ENCODE assay signal across 32 mouse cellular contexts in the genomic region with DNA sequence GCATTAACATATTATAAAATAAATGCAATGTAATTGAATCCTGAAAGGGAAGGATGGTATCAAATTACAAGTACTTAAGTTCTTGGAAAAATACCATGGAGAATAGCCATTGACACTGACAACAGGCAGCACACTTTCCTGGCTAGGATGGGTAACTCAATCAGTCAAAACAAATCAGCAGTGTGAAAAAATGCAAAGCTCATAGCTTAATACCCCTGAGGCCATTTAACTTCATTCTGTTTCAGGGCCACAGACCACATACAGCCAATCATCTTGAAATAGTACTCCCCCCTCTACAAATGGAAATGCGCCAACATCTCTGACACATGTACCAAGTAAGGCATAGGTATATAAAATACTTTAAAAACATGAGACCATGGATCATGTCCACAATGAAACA. TPM values are rescaled to one million over a fixed set of nuclear protein-coding genes. Genes with fewer than 3 reads are reported as not detected.
DNase-seq lines count a peak whose midpoint lies in the region; ATAC-seq and TF ChIP-seq lines count a peak whose summit lies in the region.
"Had no signal": no experiment of that assay in that cellular context is flagged by ENCODE, and none has a peak within 500 bp of the region (broad histone marks: within the 10 kb centered on the region; RNA-seq: fewer than 3 reads in every experiment).

No protein-coding gene starts in this region.

- no peaks in the 10 kb centered on the region for H3K27me3 ChIP-seq in limb, embryonic 13.5 days
- H3K27me3 ChIP-seq in limb, embryonic 10.5 days (ENCODE audit: low read depth, poor library complexity, severe bottlenecking), result no peaks in the 10 kb centered on the region
- H3K27me3 ChIP-seq in CH12.LX (replicated peaks) (no peaks in the 10 kb centered on the region), myocyte (ENCODE audit: control insufficient read depth, insufficient read depth, insufficient read length) (no peaks in the 10 kb centered on the region)
- H3K27me3 ChIP-seq: heart, embryonic 13.5 days; hindbrain, embryonic 15.5 days; limb, embryonic 12.5 days; liver, embryonic 12.5 days had no signal

- TF ChIP-seq POLR2A in CH12.LX (IDR thresholded peaks at IDR 0.05; ENCODE audit: low read depth, low read length) (no peak), myocyte (IDR thresholded peaks at IDR 0.05; ENCODE audit: insufficient read length, low read depth) (no peak)

- TF ChIP-seq RAD21 in CH12.LX (IDR thresholded peaks at IDR 0.05; ENCODE audit: low read depth, low read length), result no peak

- peaks cover 36% of the 10 kb centered on the region for H3K36me3 ChIP-seq in limb, embryonic 13.5 days
- peaks cover 80% of the 10 kb centered on the region for H3K36me3 ChIP-seq in limb, embryonic 10.5 days
- H3K36me3 ChIP-seq in CH12.LX (replicated peaks in 1 of 2; ENCODE audit: control insufficient read depth in 1 of 2, insufficient read depth in 1 of 2, low read length in 1 of 2) (peaks cover 20 to 50% of the 10 kb centered on the region in 2 experiments), myocyte (ENCODE audit: control insufficient read depth, insufficient read depth) (peaks cover 40% of the 10 kb centered on the region)

- DNase-seq in heart, adult 11 months, result peak; percentile 59
- no peak for DNase-seq in heart, adult 8-10 months (ENCODE audit: low spot score)
- DNase-seq in limb, embryonic 10.5 days (ENCODE audit: low spot score), result no peak
- peak; percentile 26 for DNase-seq in CH12.LX (ENCODE audit: extremely low read depth)
- DNase-seq: adrenal gland, adult 2 months; cerebellum, adult 2 months; cerebellum, postnatal 14 days; gastrocnemius, postnatal 14 days; heart, postnatal 10 days; kidney, adult 2 months; kidney, postnatal 10 days; liver, postnatal 0 days; midbrain, embryonic 14.5 days; right cerebral cortex, postnatal 25 days; thymus, postnatal 14 days had no signal

- H3K9me3 ChIP-seq in limb, embryonic 13.5 days, result no peaks in the 10 kb centered on the region
- no peaks in the 10 kb centered on the region for H3K9me3 ChIP-seq in limb, embryonic 10.5 days (replicated peaks)
- no peaks in the 10 kb centered on the region for H3K9me3 ChIP-seq in CH12.LX (replicated peaks; ENCODE audit: low read length)
- H3K9me3 ChIP-seq: heart, embryonic 13.5 days; hindbrain, embryonic 10.5 days; hindbrain, embryonic 15.5 days; limb, embryonic 12.5 days; liver, embryonic 12.5 days had no signal

- H3K4me1 ChIP-seq in limb, embryonic 13.5 days, result peaks cover 47% of the 10 kb centered on the region
- H3K4me1 ChIP-seq in limb, embryonic 10.5 days, result peaks cover 39% of the 10 kb centered on the region
- peaks cover 0 to 42% of the 10 kb centered on the region in 2 experiments; a peak in 2 of 4 replicates for H3K4me1 ChIP-seq in CH12.LX (ENCODE audit: control insufficient read depth in 1 of 2, insufficient read depth in 2 of 2)

- TF ChIP-seq EP300 in CH12.LX (IDR thresholded peaks at IDR 0.05; ENCODE audit: low read length), result no peak

- in situ Hi-C loops in CH12.LX (cut with MboI; ENCODE audit: low pct_ligation_motif_present, low pct_unique_long_range_greater_than_20kb, low sequenced_read_pairs), result no loop called here

- H3K27ac ChIP-seq in limb, embryonic 13.5 days, result no peak overlapping the region
- H3K27ac ChIP-seq in limb, embryonic 10.5 days, result no peak overlapping the region
- no peak overlapping the region for H3K27ac ChIP-seq in CH12.LX (ENCODE audit: insufficient read depth, low read depth)
- H3K27ac ChIP-seq: heart, embryonic 13.5 days; hindbrain, embryonic 10.5 days; hindbrain, embryonic 15.5 days; limb, embryonic 12.5 days; liver, embryonic 12.5 days; macrophage had no signal

- H3K4me2 ChIP-seq in limb, embryonic 13.5 days (replicated peaks), result no peak overlapping the region
- no peak overlapping the region for H3K4me2 ChIP-seq in CH12.LX (ENCODE audit: insufficient read depth, low read depth, poor library complexity, severe bottlenecking)
- H3K4me2 ChIP-seq in myocyte (ENCODE audit: low read depth), result peak overlapping the region; percentile 75
- H3K4me2 ChIP-seq: heart, embryonic 13.5 days; hindbrain, embryonic 15.5 days; limb, embryonic 12.5 days; liver, embryonic 12.5 days had no signal

- H3ac ChIP-seq in myocyte (ENCODE audit: control insufficient read depth, insufficient read length), result no peak overlapping the region

- WGBS in limb, embryonic 13.5 days, result 62% methylated on average over 1 of the region's 1 CpGs
- WGBS in limb, embryonic 10.5 days, result 89% methylated on average over 1 of the region's 1 CpGs

- TF ChIP-seq CTCF in CH12.LX (conservative IDR thresholded peaks at IDR 0.05 in 1 of 2, IDR thresholded peaks at IDR 0.05 in 1 of 2; ENCODE audit: low read depth in 2 of 2, low read length in 2 of 2), result no peak

- H3K79me2 ChIP-seq in CH12.LX (replicated peaks; ENCODE audit: control insufficient read depth, extremely low read depth, insufficient read depth, poor library complexity, severe bottlenecking) (no peaks in the 10 kb centered on the region), myocyte (ENCODE audit: control insufficient read depth, insufficient read depth) (peaks cover 77% of the 10 kb centered on the region)

- no peak overlapping the region for H3K4me3 ChIP-seq in limb, embryonic 13.5 days
- H3K4me3 ChIP-seq in limb, embryonic 10.5 days, result no peak overlapping the region
- H3K4me3 ChIP-seq in CH12.LX (replicated peaks in 1 of 3; ENCODE audit: low read depth in 2 of 3, low read length in 2 of 3, poor library complexity in 1 of 3) (no peak overlapping the region), myocyte (no peak overlapping the region)
- H3K4me3 ChIP-seq: heart, embryonic 13.5 days; hindbrain, embryonic 10.5 days; hindbrain, embryonic 15.5 days; limb, embryonic 12.5 days; liver, embryonic 12.5 days had no signal

- dilution Hi-C loops in CH12.LX (cut with MboI; ENCODE audit: extremely low pct_ligation_motif_present, extremely low pct_unique_long_range_greater_than_20kb, low sequenced_read_pairs), result no loop called here

- peak; percentile 40; the same call in 1 of the 2 replicates for ATAC-seq in limb, embryonic 13.5 days (ENCODE audit: low FRiP score, low read depth)
- ATAC-seq in monocyte, adult 5-6 weeks (replicated peaks; ENCODE audit: insufficient number of reproducible peaks, low FRiP score, low TSS enrichment, poor library complexity, severe bottlenecking), result no peak
- ATAC-seq: forebrain, embryonic 14.5 days; inflammation-experienced regulatory T-cells, adult 6 months; liver, embryonic 12.5 days; liver, postnatal 0 days; lung, postnatal 0 days had no signal

- no peak overlapping the region for H3K9ac ChIP-seq in limb, embryonic 13.5 days
- H3K9ac ChIP-seq in CH12.LX (ENCODE audit: insufficient read depth, low read depth), result no peak overlapping the region
- H3K9ac ChIP-seq: heart, embryonic 13.5 days; hindbrain, embryonic 15.5 days; limb, embryonic 12.5 days; liver, embryonic 12.5 days; liver, postnatal 0 days had no signal

TF ChIP-seq in CH12.LX, 34 proteins besides CTCF, POLR2A, EP300 and RAD21:
- no peak for TF ChIP-seq GABPA (IDR thresholded peaks at IDR 0.05; ENCODE audit: insufficient replicate concordance, low read depth, low read length)
- no peak for TF ChIP-seq BHLHE40 (IDR thresholded peaks at IDR 0.05; ENCODE audit: low read depth, low read length)
- TF ChIP-seq POLR2AphosphoS2 (IDR thresholded peaks at IDR 0.05; ENCODE audit: low read depth, low read length), result no peak
- no peak for TF ChIP-seq CHD1 (IDR thresholded peaks at IDR 0.05; ENCODE audit: low read depth, low read length)
- TF ChIP-seq KAT2A (IDR thresholded peaks at IDR 0.05; ENCODE audit: insufficient replicate concordance, low read length), result no peak
- no peak for TF ChIP-seq NELFE (IDR thresholded peaks at IDR 0.05; ENCODE audit: low read depth, low read length)
- TF ChIP-seq MAX (IDR thresholded peaks at IDR 0.05; ENCODE audit: low read length), result no peak
- no peak for TF ChIP-seq RCOR1 (conservative IDR thresholded peaks at IDR 0.05; ENCODE audit: low read depth, low read length)

TF ChIP-seq in myocyte, 11 proteins besides CTCF, POLR2A, EP300 and RAD21:
- TF ChIP-seq REST (IDR thresholded peaks at IDR 0.05; ENCODE audit: insufficient read depth, insufficient read length), result no peak
- no peak for TF ChIP-seq MYOD1 (IDR thresholded peaks at IDR 0.05; ENCODE audit: control insufficient read depth in 1 of 3, insufficient read length in 2 of 3, low read depth in 2 of 3)
- TF ChIP-seq CEBPB (IDR thresholded peaks at IDR 0.05; ENCODE audit: insufficient read depth, poor library complexity, severe bottlenecking), result no peak
- no peak for TF ChIP-seq TCF12 (IDR thresholded peaks at IDR 0.05; ENCODE audit: insufficient read depth, poor library complexity, severe bottlenecking)
TF ChIP-seq in myocyte: peak in this region for 0.

RNA-seq across cellular contexts. Expression of a gene that starts 59.2 kb away (rescaled TPM):
- total RNA-seq in heart, adult 8-10 months (2022), result not detected
- polyA plus RNA-seq in limb, embryonic 13.5 days (2015; fragmentation: Nextera tagmentation; extraction: Ambion mirVana), result 0.83 and 0.92 TPM in 2 replicates
- polyA plus RNA-seq in limb, embryonic 10.5 days (2016; fragmentation: Nextera tagmentation; extraction: Ambion mirVana), result 0.19 and 0.24 TPM in 2 replicates
- 0.68 and 0.71 TPM in 2 replicates for total RNA-seq in CH12.LX (2012; rRNA removed)
- 0.26 and 0.30 TPM in 2 replicates for total RNA-seq in CH12.LX (2014; rRNA removed)
- polyA plus RNA-seq in CH12.LX (2012; ENCODE audit: insufficient read length, low read depth), result 0.76 and 0.86 TPM in 2 replicates
- polyA plus RNA-seq in myocyte (2012; fragmentation: generic; extraction: Trizol), result 1.2 TPM
- not detected in 3 replicates for total RNA-seq in monocyte, adult 5-6 weeks (2017)
- total RNA-seq: adrenal gland, postnatal 4 days; granulocyte monocyte progenitor cell, adult 5-6 weeks; layer of hippocampus, postnatal 10 days; megakaryocyte-erythroid progenitor cell, adult 5-6 weeks; neutrophil, adult 5-6 weeks had no signal
- polyA plus RNA-seq: forebrain, embryonic 14.5 days; inflammation-experienced regulatory T-cells, adult 6 months; macrophage had no signal

Comparison
In these comparisons a context has a peak if more than half of its experiments do, and no peak if none do; other contexts are left out.
1. DNase-seq: peak in heart, adult 11 months (single experiment) and CH12.LX (single experiment); none in heart, adult 8-10 months (single experiment) and limb, embryonic 10.5 days (single experiment).